Comparison of ENCODE assay signal across 8 mouse cellular contexts in genomic region chr19:43570831-43571790, GRCm38 (mm10). TPM values are rescaled to one million over a fixed set of nuclear protein-coding genes. Genes with fewer than 3 reads are reported as not detected.
DNase-seq lines count a peak whose midpoint lies in the region; ATAC-seq and TF ChIP-seq lines count a peak whose summit lies in the region.

No protein-coding gene starts in this region.

- ATAC-seq in hindbrain, embryonic 16.5 days, result peak; percentile 89

- H3K27me3 ChIP-seq in hindbrain, embryonic 16.5 days (replicated peaks; ENCODE audit: control insufficient read depth, insufficient read depth, low read length), result peaks cover 8% of the 10 kb centered on the region

- intact Hi-C loops in gastrocnemius, adult 2 months (cut with DNase I), result loop anchor here (10.0 kb wide), 2 partner anchors 76 to 84 kb away; no protein-coding TSS in a partner anchor

- DNase-seq in ZHBTc4 (ENCODE audit: low read depth, low spot score), result peak; percentile 91
- DNase-seq in cerebellum, postnatal 36 days, result peak; percentile 58 to 63
- DNase-seq in gastrocnemius, adult 2 months, result peak; percentile 79
- peak; percentile 57 for DNase-seq in left cerebral cortex, adult 11 months (ENCODE audit: low spot score)
- peak; percentile 59 to 80 for DNase-seq in lung, postnatal 4 days
- peak; percentile 84 for DNase-seq in retina, postnatal 1 day
- peak; percentile 79 for DNase-seq in thymus, postnatal 4 days

- H3K4me3 ChIP-seq in gastrocnemius, adult 2 months, result peak overlapping the region; percentile 62
- peak overlapping the region; percentile 47 for H3K4me3 ChIP-seq in hindbrain, embryonic 16.5 days (ENCODE audit: low read length)

- H3K27ac ChIP-seq in gastrocnemius, adult 2 months, result no peak overlapping the region
- H3K27ac ChIP-seq in hindbrain, embryonic 16.5 days (ENCODE audit: low read depth, low read length), result no peak overlapping the region

- TF ChIP-seq CTCF in gastrocnemius, adult 2 months (IDR thresholded peaks at IDR 0.05), result peak; percentile 97

- H3K36me3 ChIP-seq in hindbrain, embryonic 16.5 days (ENCODE audit: control insufficient read depth, insufficient read depth, low read length), result no peaks in the 10 kb centered on the region

- no peaks in the 10 kb centered on the region for H3K4me1 ChIP-seq in hindbrain, embryonic 16.5 days (ENCODE audit: control insufficient read depth, insufficient read depth, low read depth, low read length)

- peak overlapping the region; percentile 65 for H3K4me2 ChIP-seq in hindbrain, embryonic 16.5 days (ENCODE audit: low read length)

- H3K9me3 ChIP-seq in hindbrain, embryonic 16.5 days (ENCODE audit: control insufficient read depth, low read length), result no peaks in the 10 kb centered on the region

- H3K9ac ChIP-seq in hindbrain, embryonic 16.5 days (ENCODE audit: low read depth, low read length), result peak overlapping the region; percentile 54

- WGBS in hindbrain, embryonic 16.5 days, result 13% methylated on average over 32 of the region's 32 CpGs

RNA-seq across cellular contexts. Expression of gene Nkx2-3, which starts 41.0 kb away (rescaled TPM):
- total RNA-seq in gastrocnemius, adult 2 months (2021), result not detected
- polyA plus RNA-seq in hindbrain, embryonic 16.5 days (2015; fragmentation: Nextera tagmentation; extraction: Ambion mirVana), result 0.19 TPM in 1 of 2 replicates, not detected in the other

RNA-seq across cellular contexts. Expression of gene Got1, which starts 46.7 kb away (rescaled TPM):
- 100 to 1,000 TPM; 316 to 792 TPM for total RNA-seq in gastrocnemius, adult 2 months (2021)
- 124 and 140 TPM in 2 replicates for polyA plus RNA-seq in hindbrain, embryonic 16.5 days (2015; fragmentation: Nextera tagmentation; extraction: Ambion mirVana)
